Mouse (Mus musculus) intestine, embryonic 16.5 days (tissue): ENCODE results near the gene Dpy19l3. TPM values are rescaled to one million over a fixed set of nuclear protein-coding genes. Genes with fewer than 3 reads are reported as not detected.

Experiments used
- ATAC-seq: fragments of 200-750 bp; cut with Nextera tagmentation; 2 replicates; pipeline ENCODE4 v1.8.0; 2017; ENCODE audit warnings: moderate TSS enrichment, moderate library complexity
- H3K27ac ChIP-seq: fragments of 300-500 bp; sonication (generic); 2 replicates; pipeline ENCODE4 v1.5.1; 2014; ENCODE audit warnings: mild to moderate bottlenecking, low read length
- H3K27me3 ChIP-seq: fragments of 300-500 bp; sonication (generic); replicated peaks from 2 replicates; pipeline ENCODE4 v1.6.1; 2014; ENCODE audit warnings: low read length, control low read depth, mixed read lengths; ENCODE audit not compliant: control insufficient read depth, insufficient read depth
- H3K36me3 ChIP-seq: fragments of 300-500 bp; sonication (generic); 2 replicates; pipeline ENCODE4 v1.6.1; 2014; ENCODE audit warnings: low read length, control low read depth; ENCODE audit not compliant: control insufficient read depth, insufficient read depth
- H3K4me1 ChIP-seq: fragments of 300-500 bp; sonication (generic); 2 replicates; pipeline ENCODE4 v1.6.1; 2014; ENCODE audit warnings: low read length, control low read depth, mixed read lengths; ENCODE audit not compliant: control insufficient read depth, insufficient read depth
- H3K4me2 ChIP-seq: fragments of 300-500 bp; sonication (generic); 2 replicates; pipeline ENCODE4 v1.6.1; 2014; ENCODE audit warnings: low read depth, low read length, control low read depth
- H3K4me3 ChIP-seq: fragments of 300-500 bp; sonication (generic); 2 replicates; pipeline ENCODE4 v1.5.1; 2014; ENCODE audit warnings: mild to moderate bottlenecking, low read length
- H3K9ac ChIP-seq: fragments of 300-500 bp; sonication (generic); 2 replicates; pipeline ENCODE4 v1.6.1; 2014; ENCODE audit warnings: low read depth, low read length
- H3K9me3 ChIP-seq: fragments of 300-500 bp; sonication (generic); 2 replicates; pipeline ENCODE4 v1.6.1; 2016; ENCODE audit warnings: low read length, control low read depth; ENCODE audit not compliant: control insufficient read depth
- WGBS: fragments of 180-500 bp; shearing (Covaris S2); extraction: QIAGEN DNeasy Blood & Tissue Kit; methylation state at CpG from one replicate; pipeline ENCODE4 v1.1.7; 2014; 5-methylcytosine and 5-hydroxymethylcytosine counted together
- polyA plus RNA-seq: library from polyadenylated mRNA; unstranded; fragments of >200 nt; fragmentation: Nextera tagmentation; extraction: Ambion mirVana; gene quantifications from 2 replicates; pipeline ENCODE4 v1.2.1, GENCODE M21; 2015

The Dpy19l3 gene
- polyA plus RNA-seq, 1 experiment from 2014 or later, result 11.7 TPM

GRCm38 (mm10) chr7:35710366-35710765 lies 43.9 kb downstream of the Dpy19l3 start:
- Histone ChIP-seq H3K4me1 (no peaks in the 10 kb centered on the region), H3K4me2 (no peak overlapping the region), H3K27me3 (no peaks in the 10 kb centered on the region), H3K9ac (no peak overlapping the region), H3K9me3 (0 out of 2 replicates have a peak, but pooled peaks cover 3% of the 10 kb centered on the region), H3K36me3 (0 out of 2 replicates have a peak, but pooled peaks cover 5% of the 10 kb centered on the region), H3K4me3 (no peak overlapping the region), H3K27ac (no peak overlapping the region)
- ATAC-seq, result no peak
- 88% methylated on average over 5 of the region's 5 CpGs for WGBS

GRCm38 (mm10) chr7:35708101-35708500 lies 46.2 kb downstream of the Dpy19l3 start:
- no peak for ATAC-seq

GRCm38 (mm10) chr7:35699005-35699404 lies 55.2 kb downstream of the Dpy19l3 start:
- Histone ChIP-seq H3K27ac (no peak overlapping the region), H3K27me3 (no peaks in the 10 kb centered on the region), H3K4me3 (no peak overlapping the region), H3K4me1 (no peaks in the 10 kb centered on the region), H3K4me2 (no peak overlapping the region), H3K36me3 (no peaks in the 10 kb centered on the region), H3K9me3 (no peaks in the 10 kb centered on the region), H3K9ac (no peak overlapping the region)
- no peak for ATAC-seq
- 90% methylated on average over 8 of the region's 8 CpGs for WGBS

More at GRCm38 (mm10) chr7:35708101-35708500, 46.2 kb downstream of the Dpy19l3 start:
- H3K9me3 ChIP-seq, result no peaks in the 10 kb centered on the region
- H3K27me3 ChIP-seq, result no peaks in the 10 kb centered on the region
- no peak overlapping the region for H3K27ac ChIP-seq
- no peak overlapping the region for H3K4me3 ChIP-seq
- no peaks in the 10 kb centered on the region for H3K36me3 ChIP-seq
- no peak overlapping the region for H3K4me2 ChIP-seq
- no peak overlapping the region for H3K9ac ChIP-seq
- WGBS, result 77% methylated on average over 16 of the region's 16 CpGs
- H3K4me1 ChIP-seq, result no peaks in the 10 kb centered on the region

- H3K9ac ChIP-seq, result no peak overlapping the region
- 93% methylated on average over 1 of the region's 1 CpGs for WGBS
Observed at GRCm38 (mm10) chr7:35698073-35698472, 56.2 kb downstream of the Dpy19l3 start.

GRCm38 (mm10) chr7:35692641-35693040 lies 61.6 kb downstream of the Dpy19l3 start:
- 92% methylated on average over 12 of the region's 12 CpGs for WGBS
- no peaks in the 10 kb centered on the region for H3K36me3 ChIP-seq
- H3K4me1 ChIP-seq, result 0 out of 2 replicates have a peak, but pooled peaks cover 2% of the 10 kb centered on the region
- H3K27ac ChIP-seq, result no peak overlapping the region
- no peak overlapping the region for H3K4me3 ChIP-seq
- H3K27me3 ChIP-seq, result no peaks in the 10 kb centered on the region
- ATAC-seq, result no peak
- no peaks in the 10 kb centered on the region for H3K9me3 ChIP-seq
- no peak overlapping the region for H3K9ac ChIP-seq
- no peak overlapping the region for H3K4me2 ChIP-seq

More at GRCm38 (mm10) chr7:35698073-35698472, 56.2 kb downstream of the Dpy19l3 start:
- Histone ChIP-seq H3K4me3 (no peak overlapping the region), H3K4me2 (no peak overlapping the region), H3K4me1 (no peaks in the 10 kb centered on the region), H3K27ac (no peak overlapping the region), H3K36me3 (no peaks in the 10 kb centered on the region), H3K9me3 (no peaks in the 10 kb centered on the region), H3K27me3 (no peaks in the 10 kb centered on the region)
- no peak for ATAC-seq

GRCm38 (mm10) chr7:35692117-35692516 lies 62.1 kb downstream of the Dpy19l3 start:
- WGBS, result 86% methylated on average over 14 of the region's 14 CpGs
- H3K27me3 ChIP-seq, result no peaks in the 10 kb centered on the region
- H3K36me3 ChIP-seq, result no peaks in the 10 kb centered on the region
- no peak overlapping the region for H3K27ac ChIP-seq
- no peaks in the 10 kb centered on the region for H3K9me3 ChIP-seq
- H3K4me1 ChIP-seq, result 0 out of 2 replicates have a peak, but pooled peaks cover 2% of the 10 kb centered on the region
- no peak overlapping the region for H3K4me3 ChIP-seq
- H3K9ac ChIP-seq, result no peak overlapping the region
- H3K4me2 ChIP-seq, result no peak overlapping the region
- ATAC-seq, result no peak

GRCm38 (mm10) chr7:35688781-35689349 lies 65.4 kb downstream of the Dpy19l3 start:
- Histone ChIP-seq H3K4me2 (no peak overlapping the region), H3K36me3 (no peaks in the 10 kb centered on the region), H3K27me3 (no peaks in the 10 kb centered on the region), H3K4me1 (0 out of 2 replicates have a peak, but pooled peaks cover 2% of the 10 kb centered on the region), H3K9me3 (no peaks in the 10 kb centered on the region), H3K9ac (no peak overlapping the region), H3K27ac (no peak overlapping the region), H3K4me3 (no peak overlapping the region)
- 88% methylated on average over 11 of the region's 11 CpGs for WGBS
- ATAC-seq, result no peak

- 80% methylated on average over 9 of the region's 9 CpGs for WGBS
- Histone ChIP-seq H3K9me3 (no peaks in the 10 kb centered on the region), H3K27ac (no peak overlapping the region), H3K4me2 (no peak overlapping the region), H3K27me3 (no peaks in the 10 kb centered on the region), H3K4me3 (no peak overlapping the region), H3K4me1 (0 out of 2 replicates have a peak, but pooled peaks cover 2% of the 10 kb centered on the region), H3K9ac (no peak overlapping the region), H3K36me3 (no peaks in the 10 kb centered on the region)
- ATAC-seq, result no peak
Observed at GRCm38 (mm10) chr7:35688276-35688675, 66.0 kb downstream of the Dpy19l3 start.

GRCm38 (mm10) chr7:35687229-35687628 lies 67.0 kb downstream of the Dpy19l3 start:
- Histone ChIP-seq H3K27ac (no peak overlapping the region), H3K4me1 (0 out of 2 replicates have a peak, but pooled peaks cover 2% of the 10 kb centered on the region), H3K4me3 (peak overlapping the region; percentile 1; the same call in 1 of the 2 replicates), H3K36me3 (no peaks in the 10 kb centered on the region), H3K27me3 (no peaks in the 10 kb centered on the region), H3K9me3 (no peaks in the 10 kb centered on the region), H3K4me2 (peak overlapping the region; percentile 41), H3K9ac (no peak overlapping the region)
- peak; percentile 68 for ATAC-seq
- WGBS, result 23% methylated on average over 10 of the region's 10 CpGs
